Mouse (Mus musculus): ENCODE data around the gene BC051142. TPM values are rescaled to one million over a fixed set of nuclear protein-coding genes. Genes with fewer than 3 reads are reported as not detected.

BC051142 gene
- total RNA-seq (2017), result 12.5 and 14.0 TPM in 2 replicates

DNA sequence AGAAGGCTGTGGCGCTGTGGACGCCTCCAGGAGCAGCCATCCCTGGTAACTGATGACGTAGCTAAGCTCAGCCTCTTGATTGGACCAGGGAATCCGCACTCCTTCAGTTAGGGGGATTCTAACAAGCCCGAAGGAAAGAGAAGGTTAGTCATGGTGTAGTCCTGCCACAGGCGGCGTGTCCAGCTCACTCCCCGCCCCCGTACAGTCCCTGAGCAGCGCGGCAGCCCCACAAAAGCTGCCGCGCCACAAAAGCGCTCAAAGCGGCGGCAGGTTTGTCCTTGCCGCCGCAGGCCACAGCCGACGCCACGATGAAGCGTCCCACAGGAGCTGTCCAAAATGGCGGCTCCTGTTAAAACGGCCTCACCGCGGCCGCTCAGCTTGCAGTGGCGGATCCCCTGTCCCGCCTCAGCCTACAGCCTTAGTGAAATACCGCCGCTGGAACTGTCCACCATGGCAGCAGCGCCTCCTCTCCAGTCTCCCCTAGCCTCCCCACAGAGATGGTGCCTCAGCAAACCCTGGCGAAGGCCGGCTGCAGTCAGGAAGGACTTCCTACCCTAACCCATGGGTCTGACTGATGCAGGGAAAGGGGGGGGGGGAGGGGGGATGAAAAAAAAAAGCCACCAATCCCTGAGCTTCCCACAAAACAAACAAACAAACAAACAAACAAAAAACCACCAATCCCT is at the start of gene BC051142:
Gene BC051142 (plus strand): TSS at position 110 of the 683 bp plus-strand sequence.
- ATAC-seq (ENCODE audit: extremely low read depth, insufficient number of reproducible peaks, low FRiP score, poor library complexity, severe bottlenecking), result peak; percentile 79

DNA sequence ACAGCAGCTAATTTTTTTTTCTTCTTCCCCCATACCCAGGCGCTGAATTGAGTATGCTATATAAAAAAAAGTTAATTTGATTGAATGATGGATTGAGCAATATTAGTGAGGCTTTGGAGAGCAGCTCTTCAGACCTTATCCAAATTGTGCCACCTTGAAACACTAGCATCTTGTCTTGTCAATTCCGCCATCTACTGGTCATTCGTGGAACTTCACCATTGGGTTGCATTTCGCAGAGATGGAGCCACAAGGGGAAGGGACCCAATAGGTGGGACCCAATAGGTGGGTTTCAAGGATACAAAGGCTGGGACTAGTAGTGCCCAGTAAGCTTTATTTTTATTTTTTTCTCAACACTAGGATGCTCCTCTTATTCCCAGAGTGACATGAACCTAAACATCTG is 49.2 kb upstream of the BC051142 start:
- ATAC-seq (ENCODE audit: extremely low read depth, insufficient number of reproducible peaks, low FRiP score, poor library complexity, severe bottlenecking), result peak; percentile 62

DNA sequence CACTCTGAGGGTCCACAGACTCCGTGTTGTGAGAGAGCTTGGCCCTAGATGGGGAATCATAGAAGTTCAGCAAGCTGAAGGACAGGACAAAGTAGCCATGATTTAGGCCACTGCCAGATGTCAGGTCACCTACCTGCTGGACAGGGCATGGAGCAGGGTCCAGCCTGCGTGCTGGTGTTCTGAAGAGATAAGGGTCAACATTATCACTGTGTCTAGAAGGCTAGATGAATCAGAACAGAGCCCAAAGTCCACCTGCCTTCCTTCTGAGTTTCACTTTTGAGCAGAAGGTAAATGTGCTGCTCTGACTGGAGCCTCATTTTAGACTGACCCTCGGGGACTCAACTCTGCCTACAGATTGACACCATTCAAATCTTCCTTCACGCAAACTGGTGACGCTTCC is 44.1 kb upstream of the BC051142 start, which contains the start of gene Btnl2:
Gene Btnl2 (plus strand): TSS at position 284 of the 400 bp plus-strand sequence.
- 0 out of 2 replicates have a peak, but pooled peaks have one; percentile 8 for ATAC-seq (ENCODE audit: extremely low read depth, insufficient number of reproducible peaks, low FRiP score, poor library complexity, severe bottlenecking)

DNA sequence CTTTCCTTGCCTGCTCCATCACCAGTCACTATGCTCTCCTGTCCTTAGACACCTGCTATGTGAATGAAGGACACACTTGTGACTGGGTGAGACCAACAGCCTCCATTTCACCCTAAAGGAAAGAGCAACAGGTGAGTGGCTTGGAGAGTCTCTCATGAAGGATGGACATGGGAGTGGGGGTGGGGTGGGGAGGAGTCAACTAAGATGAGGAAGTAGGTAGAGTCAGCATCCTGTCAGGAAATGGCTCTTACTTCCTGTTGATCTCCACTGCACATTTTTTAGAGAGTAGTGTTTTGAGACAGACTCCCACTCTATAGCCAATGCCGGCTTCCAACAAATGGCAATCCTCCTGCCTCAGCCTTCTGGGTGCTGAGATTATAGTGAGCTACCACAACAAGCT is 43.7 kb upstream of the BC051142 start:
- peak; percentile 94 for ATAC-seq (ENCODE audit: extremely low read depth, insufficient number of reproducible peaks, low FRiP score, poor library complexity, severe bottlenecking)

DNA sequence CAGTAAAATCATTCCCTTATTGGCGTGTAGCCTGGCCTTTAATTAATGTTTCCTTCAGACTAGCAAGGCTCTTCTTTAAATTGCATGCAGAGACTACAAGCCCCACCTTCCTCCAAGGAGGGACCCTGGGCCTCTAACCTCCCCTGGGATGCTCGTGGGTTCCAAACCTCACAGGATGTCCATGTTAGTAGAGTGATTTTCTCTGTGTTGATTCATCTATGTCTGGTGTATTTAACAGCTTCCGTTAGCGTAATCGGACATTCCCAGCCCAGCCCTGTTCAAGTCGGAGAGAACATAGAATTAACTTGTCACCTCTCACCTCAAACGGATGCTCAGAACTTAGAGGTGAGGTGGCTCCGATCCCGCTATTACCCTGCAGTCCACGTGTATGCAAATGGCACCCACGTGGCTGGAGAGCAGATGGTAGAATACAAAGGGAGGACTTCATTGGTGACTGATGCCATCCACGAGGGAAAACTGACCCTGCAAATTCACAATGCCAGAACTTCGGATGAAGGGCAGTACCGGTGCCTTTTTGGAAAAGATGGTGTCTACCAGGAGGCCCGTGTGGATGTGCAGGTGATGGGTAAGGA is 35.6 kb upstream of the BC051142 start:
- 0 out of 2 replicates have a peak, but pooled peaks have one; percentile 20 for ATAC-seq (ENCODE audit: extremely low read depth, insufficient number of reproducible peaks, low FRiP score, poor library complexity, severe bottlenecking)

DNA sequence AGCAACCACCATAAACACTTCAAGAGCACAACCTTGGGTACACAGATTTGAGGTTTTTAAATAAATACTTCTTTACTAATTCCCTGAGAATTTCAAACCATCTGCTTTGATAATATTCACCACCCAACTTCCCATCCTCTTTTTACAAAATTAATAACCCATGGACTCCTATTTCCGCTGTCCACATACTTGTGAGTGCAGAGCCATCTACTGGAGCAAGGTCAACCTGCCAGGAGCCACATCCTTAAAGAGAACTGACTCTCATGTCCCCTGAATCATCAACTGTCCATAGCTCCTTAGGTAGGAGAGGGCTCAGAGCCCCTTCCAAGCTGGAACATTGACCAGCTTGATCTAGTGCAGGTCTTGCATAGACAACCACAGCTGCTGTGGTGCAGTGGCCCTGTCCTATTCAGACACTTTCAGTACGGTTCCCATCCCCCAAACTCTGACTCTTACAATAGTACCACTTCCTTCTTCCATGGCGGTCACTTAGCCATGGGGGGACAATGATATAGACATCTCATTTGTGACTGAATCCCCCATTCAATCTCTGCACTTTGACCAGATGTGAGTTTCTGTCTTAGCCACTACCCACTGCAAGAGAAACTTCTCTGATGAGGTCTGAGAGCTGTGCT is 34.8 kb upstream of the BC051142 start:
- no peak for ATAC-seq (ENCODE audit: extremely low read depth, insufficient number of reproducible peaks, low FRiP score, poor library complexity, severe bottlenecking)

DNA sequence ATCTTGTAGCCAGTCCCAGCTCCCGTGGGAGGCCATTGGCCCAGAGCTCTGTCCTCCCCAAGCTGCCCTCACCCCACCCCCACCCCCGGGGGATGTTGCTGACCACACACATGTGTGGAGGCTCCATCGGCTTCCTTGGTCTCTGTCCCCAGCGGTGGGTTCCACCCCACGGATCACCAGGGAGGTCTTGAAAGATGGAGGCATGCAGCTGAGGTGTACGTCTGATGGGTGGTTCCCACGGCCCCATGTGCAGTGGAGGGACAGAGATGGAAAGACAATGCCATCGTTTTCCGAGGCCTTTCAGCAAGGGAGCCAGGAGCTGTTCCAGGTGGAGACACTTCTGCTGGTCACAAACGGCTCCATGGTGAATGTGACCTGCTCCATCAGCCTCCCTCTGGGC is 33.6 kb upstream of the BC051142 start:
- ATAC-seq (ENCODE audit: extremely low read depth, insufficient number of reproducible peaks, low FRiP score, poor library complexity, severe bottlenecking), result no peak

DNA sequence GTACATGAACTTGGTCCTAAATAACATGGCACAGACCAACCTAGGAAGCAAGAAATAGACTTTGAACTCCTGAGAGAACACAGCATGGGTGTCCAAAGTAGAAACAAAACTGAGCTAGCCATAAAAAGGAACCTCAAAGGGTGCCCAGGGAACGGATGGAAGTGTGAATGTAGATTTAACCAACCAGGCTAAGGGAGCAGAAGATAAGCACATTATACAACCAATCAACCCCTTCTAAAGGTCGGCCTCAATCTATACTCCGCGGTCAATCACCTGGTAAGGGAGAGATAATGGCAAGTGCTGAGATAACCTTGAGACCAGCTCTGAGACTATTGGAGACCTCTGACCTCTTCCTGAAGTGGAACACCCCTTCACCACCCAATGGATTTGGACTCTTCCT is 28.1 kb upstream of the BC051142 start:
- ATAC-seq (ENCODE audit: extremely low read depth, insufficient number of reproducible peaks, low FRiP score, poor library complexity, severe bottlenecking), result no peak

DNA sequence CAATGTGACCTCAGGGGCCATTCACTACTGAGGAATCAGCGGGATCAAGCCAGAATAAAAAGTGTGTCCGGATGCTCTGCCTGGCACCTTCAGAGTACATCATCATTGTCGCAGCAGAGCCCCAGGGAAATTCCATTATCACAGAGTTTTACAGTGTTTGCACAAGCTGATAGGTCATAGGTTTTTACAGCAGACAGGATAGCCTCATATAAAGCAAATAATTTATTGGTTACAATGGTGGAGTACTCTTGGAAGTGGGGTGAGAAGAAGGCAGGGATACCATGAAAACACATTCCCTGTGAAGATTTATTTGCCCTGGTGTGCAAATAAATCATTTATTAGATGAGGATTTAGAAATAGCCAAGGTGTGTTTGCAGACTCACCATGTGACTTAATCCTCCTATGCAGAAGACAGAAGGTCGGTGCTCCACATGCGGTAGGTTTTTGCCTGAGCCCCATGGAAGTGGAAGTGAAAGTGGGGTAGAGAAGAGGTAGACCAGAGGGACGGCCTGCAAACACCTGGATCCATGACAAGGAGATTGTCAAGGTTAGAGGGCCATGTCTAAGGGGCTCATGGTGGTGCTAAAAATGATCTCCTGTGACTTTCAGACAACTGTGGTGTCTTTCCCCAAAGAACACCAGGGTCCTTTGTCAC is 25.4 kb upstream of the BC051142 start:
- ATAC-seq (ENCODE audit: extremely low read depth, insufficient number of reproducible peaks, low FRiP score, poor library complexity, severe bottlenecking), result no peak

DNA sequence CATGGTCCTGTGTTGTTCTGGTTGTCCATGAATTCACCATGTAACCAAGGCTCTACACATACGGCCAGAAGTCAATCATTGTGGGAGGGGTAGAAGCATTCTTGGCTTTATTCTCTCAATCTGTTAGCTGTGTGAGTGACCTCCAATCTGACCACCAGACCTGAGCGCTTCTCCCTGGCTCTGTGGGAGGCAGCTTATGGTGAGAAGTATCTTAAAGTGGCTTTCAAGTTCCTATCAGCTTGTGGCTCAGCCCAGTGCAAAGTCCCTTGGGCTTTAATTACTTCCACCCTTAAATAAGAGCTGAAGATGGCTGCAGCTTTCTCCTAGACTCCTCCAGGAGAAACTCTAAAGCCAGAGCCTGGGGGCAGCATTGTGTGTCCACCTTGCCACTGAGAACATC is 21.8 kb upstream of the BC051142 start, which contains the start of gene Btnl1:
Gene Btnl1 (plus strand): TSS at position 286 of the 400 bp plus-strand sequence.
- ATAC-seq (ENCODE audit: extremely low read depth, insufficient number of reproducible peaks, low FRiP score, poor library complexity, severe bottlenecking), result no peak

DNA sequence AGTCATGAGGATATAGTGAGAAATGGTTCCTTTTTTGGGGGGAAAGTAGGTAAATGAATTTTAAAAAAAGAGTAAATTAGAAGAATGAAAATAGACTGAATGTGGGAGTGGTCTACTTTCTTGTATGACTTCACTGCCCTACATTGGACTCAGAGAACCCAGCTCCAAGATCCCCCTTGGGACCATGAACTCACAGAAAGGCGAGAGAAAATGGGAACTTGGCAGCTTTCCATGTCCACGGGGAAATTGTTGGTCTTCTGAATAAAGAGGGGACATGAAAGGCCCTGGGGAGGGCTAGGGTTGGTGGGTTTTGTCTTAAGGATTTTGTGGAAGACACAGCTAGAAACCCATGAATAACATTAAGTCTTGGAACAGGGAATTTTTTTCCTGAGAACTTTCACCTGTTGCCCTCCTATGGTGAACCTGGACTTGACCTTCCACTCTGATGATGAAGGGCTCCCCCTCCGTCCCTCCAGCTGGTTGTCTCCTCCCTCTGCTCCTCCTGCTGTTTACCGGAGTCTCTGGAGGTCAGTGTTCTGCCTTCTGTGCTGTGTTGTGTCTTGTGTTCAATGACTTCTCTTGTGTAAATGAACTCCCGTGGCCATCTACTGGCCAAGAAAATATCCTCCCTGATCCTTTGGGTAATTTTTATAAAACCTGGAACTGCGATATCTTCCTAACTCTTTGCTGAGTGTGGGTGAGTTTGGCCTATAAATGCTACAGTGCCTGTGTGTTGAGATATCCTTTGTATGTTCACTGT is 21.0 kb upstream of the BC051142 start:
- ATAC-seq (ENCODE audit: extremely low read depth, insufficient number of reproducible peaks, low FRiP score, poor library complexity, severe bottlenecking), result no peak

DNA sequence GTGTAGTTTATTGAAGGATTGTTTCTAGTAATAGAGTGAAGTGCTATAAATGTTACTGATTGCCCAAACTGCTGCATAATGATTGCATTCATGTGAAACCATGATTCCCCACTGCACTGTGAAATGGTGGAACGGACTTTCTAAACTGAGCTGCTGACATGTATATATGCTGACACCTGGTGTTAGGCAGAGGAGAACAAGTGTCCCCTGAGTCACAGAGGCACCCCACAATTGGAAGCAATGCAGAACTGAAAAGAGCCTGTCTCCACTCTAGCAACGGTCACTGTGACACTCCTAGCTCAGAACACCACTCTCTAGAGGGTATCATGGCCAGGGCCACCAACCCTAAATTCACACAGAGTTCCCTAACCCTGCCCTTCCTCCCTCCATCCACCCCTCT is 19.9 kb upstream of the BC051142 start:
- ATAC-seq (ENCODE audit: extremely low read depth, insufficient number of reproducible peaks, low FRiP score, poor library complexity, severe bottlenecking), result peak; percentile 57

DNA sequence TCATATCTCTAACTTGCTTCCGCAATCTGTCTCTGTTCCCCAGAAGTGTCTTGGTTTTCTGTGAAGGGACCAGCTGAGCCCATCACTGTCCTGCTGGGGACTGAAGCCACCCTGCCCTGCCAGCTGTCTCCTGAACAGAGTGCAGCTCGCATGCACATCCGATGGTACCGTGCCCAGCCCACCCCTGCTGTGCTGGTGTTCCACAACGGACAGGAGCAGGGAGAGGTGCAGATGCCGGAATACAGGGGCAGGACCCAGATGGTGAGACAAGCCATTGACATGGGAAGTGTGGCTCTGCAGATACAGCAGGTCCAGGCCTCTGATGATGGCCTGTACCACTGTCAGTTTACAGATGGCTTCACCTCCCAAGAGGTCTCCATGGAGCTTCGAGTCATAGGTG is 19.2 kb upstream of the BC051142 start:
- ATAC-seq (ENCODE audit: extremely low read depth, insufficient number of reproducible peaks, low FRiP score, poor library complexity, severe bottlenecking), result no peak

DNA sequence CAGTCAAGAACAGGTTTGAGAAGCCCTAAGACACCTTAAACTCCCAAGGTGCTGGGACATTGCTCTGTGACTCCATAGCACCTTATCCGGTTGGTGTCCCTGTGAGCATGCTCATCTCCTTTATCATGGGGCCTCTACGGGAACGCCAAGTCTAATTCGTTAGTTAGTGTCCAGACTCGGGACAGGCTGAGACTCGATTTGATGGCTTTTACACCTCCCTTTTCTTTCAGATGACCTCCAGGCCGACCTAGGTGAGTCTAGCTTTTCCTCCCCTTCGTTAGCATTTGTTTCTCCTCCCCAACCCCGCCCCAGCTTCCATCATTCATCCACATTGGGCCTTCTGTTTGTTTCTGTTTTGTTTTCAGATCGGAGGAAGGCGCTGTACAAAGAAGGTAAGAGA is 16.7 kb upstream of the BC051142 start:
- no peak for ATAC-seq (ENCODE audit: extremely low read depth, insufficient number of reproducible peaks, low FRiP score, poor library complexity, severe bottlenecking)

DNA sequence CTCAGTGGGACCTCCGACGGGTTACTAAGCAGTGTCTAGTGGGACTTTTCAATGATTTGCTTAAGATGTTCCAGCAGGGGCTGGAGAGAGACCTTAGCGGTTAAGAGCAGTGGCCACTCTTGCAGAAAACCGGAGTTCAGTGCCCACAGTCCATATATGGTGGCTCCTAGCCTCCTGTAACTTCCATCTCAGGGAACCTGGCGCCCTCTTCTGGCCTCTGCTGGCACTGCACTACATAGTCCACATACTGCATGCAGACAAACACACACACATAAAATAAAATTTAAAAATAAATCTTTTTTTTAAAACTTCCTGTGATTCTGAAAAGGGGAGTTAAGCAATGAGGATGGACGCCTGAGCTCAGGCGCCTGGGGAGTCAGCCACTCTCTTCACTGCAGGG is 15.4 kb upstream of the BC051142 start:
- peak; percentile 55; the same call in 1 of the 2 replicates for ATAC-seq (ENCODE audit: extremely low read depth, insufficient number of reproducible peaks, low FRiP score, poor library complexity, severe bottlenecking)

DNA sequence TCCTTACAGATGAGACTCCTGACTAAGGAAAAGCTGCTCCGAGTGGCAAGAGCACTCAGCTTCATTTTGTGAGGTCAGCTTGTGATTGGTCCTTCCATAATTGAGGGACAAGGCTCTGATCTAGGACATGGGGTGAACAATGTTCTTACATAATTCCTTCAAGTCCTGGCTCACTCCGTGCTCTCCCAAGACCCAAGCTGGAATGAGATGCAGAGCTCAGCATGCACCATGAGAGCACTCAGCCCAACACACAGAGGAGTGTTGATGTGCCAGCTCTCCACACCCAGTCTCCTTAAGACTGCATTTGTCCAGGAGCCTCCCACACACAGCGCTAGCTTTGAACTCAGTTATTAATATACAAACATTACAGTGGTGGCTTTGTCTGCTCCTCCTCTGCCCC is 13.9 kb upstream of the BC051142 start:
- ATAC-seq (ENCODE audit: extremely low read depth, insufficient number of reproducible peaks, low FRiP score, poor library complexity, severe bottlenecking), result no peak

DNA sequence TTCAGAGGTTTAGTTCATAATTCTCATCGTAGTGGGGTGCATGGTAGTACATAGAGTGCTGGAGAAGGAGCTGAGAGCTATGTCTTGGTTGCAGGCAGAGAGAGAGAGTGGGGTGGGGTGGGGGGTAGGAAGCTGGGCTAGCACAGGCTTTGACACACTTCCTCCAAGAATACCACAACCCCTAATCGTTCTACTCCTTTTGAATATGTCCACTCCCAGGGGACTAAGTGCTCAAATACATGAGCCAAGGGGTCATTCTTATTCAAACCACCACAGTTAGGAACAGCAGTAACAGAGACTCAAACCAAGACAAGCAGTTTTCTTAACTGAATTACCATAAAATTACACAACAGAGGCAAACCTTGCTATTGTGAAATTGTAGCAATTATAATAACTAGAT is 12.0 kb upstream of the BC051142 start:
- no peak for ATAC-seq (ENCODE audit: extremely low read depth, insufficient number of reproducible peaks, low FRiP score, poor library complexity, severe bottlenecking)

DNA sequence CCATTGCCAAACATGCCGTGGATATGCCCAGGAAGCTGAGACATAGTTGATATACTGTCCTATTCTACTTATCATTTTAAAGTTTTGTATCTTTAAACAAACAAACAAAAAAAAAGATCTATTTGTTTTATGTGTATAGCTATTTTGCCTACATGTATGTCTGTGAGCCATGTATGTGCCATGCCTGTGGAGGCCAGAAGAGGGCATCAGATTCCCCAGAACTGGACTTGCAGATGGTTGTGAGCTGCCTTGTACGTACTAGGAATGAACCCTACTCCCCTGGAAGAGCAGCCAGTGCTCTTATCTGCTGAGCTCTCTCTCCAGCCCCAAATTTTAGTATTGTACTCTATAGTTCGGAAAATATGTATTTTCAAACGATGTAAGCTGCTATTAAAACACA is 10.1 kb upstream of the BC051142 start:
- peak; percentile 66 for ATAC-seq (ENCODE audit: extremely low read depth, insufficient number of reproducible peaks, low FRiP score, poor library complexity, severe bottlenecking)

DNA sequence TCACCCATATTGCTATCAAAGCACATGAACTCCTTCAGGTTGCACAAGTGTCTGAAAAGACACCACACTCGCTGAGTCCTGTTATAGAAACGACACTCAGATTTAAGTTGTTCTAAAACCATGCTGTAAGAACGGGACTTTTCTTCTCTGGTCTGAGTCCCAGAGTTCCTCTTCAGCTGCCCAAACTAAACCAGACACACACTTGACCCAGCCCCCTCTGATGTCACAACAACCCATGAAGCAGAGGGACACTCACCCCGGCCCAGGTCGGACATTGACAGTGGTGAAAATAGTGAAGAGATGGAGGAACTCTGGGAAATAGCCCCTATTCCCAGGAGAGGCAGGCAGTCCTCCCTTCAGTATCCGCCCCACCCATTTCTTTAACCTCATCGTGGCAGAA is 7.1 kb upstream of the BC051142 start:
- no peak for ATAC-seq (ENCODE audit: extremely low read depth, insufficient number of reproducible peaks, low FRiP score, poor library complexity, severe bottlenecking)
